11 mouse cellular contexts compared by ENCODE assay signal in genomic region chr11:77519043-77519442, GRCm38 (mm10). TPM values are rescaled to one million over a fixed set of nuclear protein-coding genes. Genes with fewer than 3 reads are reported as not detected.
DNase-seq lines count a peak whose midpoint lies in the region; ATAC-seq and TF ChIP-seq lines count a peak whose summit lies in the region.
"Had no signal": no experiment of that assay in that cellular context is flagged by ENCODE, and none has a peak within 500 bp of the region (broad histone marks: within the 10 kb centered on the region; RNA-seq: fewer than 3 reads in every experiment).

Gene Gm10392, minus strand, starts transcription at chr11:77519198.

- H3K4me3 ChIP-seq in kidney, embryonic 14.5 days (ENCODE audit: low read length), result no peak within 1 kb of the TSS
- H3K4me3 ChIP-seq in embryonic facial prominence, embryonic 15.5 days (replicated peaks), result no peak within 1 kb of the TSS
- peak within 1 kb of the TSS; percentile 47 for H3K4me3 ChIP-seq in thymus, adult 2 months (ENCODE audit: control insufficient read depth, insufficient read depth, low read length)
- H3K4me3 ChIP-seq in hindbrain, embryonic 12.5 days, result no peak within 1 kb of the TSS

- no peaks in the 10 kb centered on the region for H3K9me3 ChIP-seq in kidney, embryonic 14.5 days (ENCODE audit: control insufficient read depth, low read length)
- no peaks in the 10 kb centered on the region for H3K9me3 ChIP-seq in embryonic facial prominence, embryonic 15.5 days (replicated peaks)
- H3K9me3 ChIP-seq in hindbrain, embryonic 12.5 days (replicated peaks), result no peaks in the 10 kb centered on the region

- H3K27ac ChIP-seq in kidney, embryonic 14.5 days (ENCODE audit: low read depth, low read length), result no peak within 1 kb of the TSS
- peak within 1 kb of the TSS; percentile 13; the same call in 1 of the 2 replicates for H3K27ac ChIP-seq in embryonic facial prominence, embryonic 15.5 days (replicated peaks)
- H3K27ac ChIP-seq in thymus, adult 2 months (ENCODE audit: control insufficient read depth, insufficient read depth, low read length), result peak within 1 kb of the TSS; percentile 95
- no peak within 1 kb of the TSS for H3K27ac ChIP-seq in hindbrain, embryonic 12.5 days

- DNase-seq in kidney, postnatal 10 days, result peak; percentile 41
- peak; percentile 65 for DNase-seq in lung, postnatal 10 days
- peak; percentile 81 for DNase-seq in thymus, adult 2 months
- no peak for DNase-seq in layer of hippocampus, postnatal 36 days
- DNase-seq in left cerebral cortex, postnatal 25 days (ENCODE audit: low spot score in 2 of 2), result no peak
- DNase-seq: right cerebral cortex, postnatal 25 days had no signal

- intact Hi-C loops in left cerebral cortex, postnatal 25 days (cut with DNase I), result loop anchor here (5.0 kb wide), 1 partner anchor 168 kb away; the partner anchor contains the start of gene Nufip2

- peaks cover 27% of the 10 kb centered on the region for H3K27me3 ChIP-seq in kidney, embryonic 14.5 days (ENCODE audit: control insufficient read depth, insufficient read depth, low read length)
- H3K27me3 ChIP-seq in embryonic facial prominence, embryonic 15.5 days, result peaks cover 34% of the 10 kb centered on the region
- no peaks in the 10 kb centered on the region for H3K27me3 ChIP-seq in thymus, adult 2 months (ENCODE audit: control insufficient read depth, insufficient read depth, low read length)
- peaks cover 24% of the 10 kb centered on the region for H3K27me3 ChIP-seq in hindbrain, embryonic 12.5 days

- WGBS in kidney, embryonic 14.5 days, result 71% methylated on average over 5 of the region's 5 CpGs
- WGBS in embryonic facial prominence, embryonic 15.5 days, result 62% methylated on average over 5 of the region's 5 CpGs
- WGBS in thymus, adult 2 months, result under 1% methylated on average over 5 of the region's 5 CpGs
- WGBS in hindbrain, embryonic 12.5 days, result 85% methylated on average over 5 of the region's 5 CpGs

- no peak within 1 kb of the TSS for H3K4me2 ChIP-seq in kidney, embryonic 14.5 days (replicated peaks; ENCODE audit: low read depth, low read length)
- no peak within 1 kb of the TSS for H3K4me2 ChIP-seq in embryonic facial prominence, embryonic 15.5 days (replicated peaks)
- H3K4me2 ChIP-seq in hindbrain, embryonic 12.5 days (replicated peaks), result no peak within 1 kb of the TSS

- H3K9ac ChIP-seq in kidney, embryonic 14.5 days (ENCODE audit: low read depth, low read length), result no peak within 1 kb of the TSS
- no peak within 1 kb of the TSS for H3K9ac ChIP-seq in embryonic facial prominence, embryonic 15.5 days
- H3K9ac ChIP-seq in hindbrain, embryonic 12.5 days, result no peak within 1 kb of the TSS

- H3K36me3 ChIP-seq in kidney, embryonic 14.5 days (ENCODE audit: control insufficient read depth, insufficient read depth, low read length), result no peaks in the 10 kb centered on the region
- H3K36me3 ChIP-seq in embryonic facial prominence, embryonic 15.5 days, result no peaks in the 10 kb centered on the region
- no peaks in the 10 kb centered on the region for H3K36me3 ChIP-seq in thymus, adult 2 months (ENCODE audit: control insufficient read depth, insufficient read depth, low read length)
- no peaks in the 10 kb centered on the region for H3K36me3 ChIP-seq in hindbrain, embryonic 12.5 days

- ATAC-seq in kidney, embryonic 14.5 days (ENCODE audit: low FRiP score, low TSS enrichment), result no peak
- no peak for ATAC-seq in embryonic facial prominence, embryonic 15.5 days (ENCODE audit: insufficient number of reproducible peaks, low FRiP score, low TSS enrichment, low read depth)
- no peak for ATAC-seq in hindbrain, embryonic 12.5 days (ENCODE audit: low FRiP score)
- ATAC-seq: forebrain, embryonic 14.5 days had no signal

- peaks cover 19% of the 10 kb centered on the region; the same call in 1 of the 2 replicates for H3K4me1 ChIP-seq in kidney, embryonic 14.5 days (ENCODE audit: control insufficient read depth, insufficient read depth, low read length)
- peaks cover 30% of the 10 kb centered on the region for H3K4me1 ChIP-seq in embryonic facial prominence, embryonic 15.5 days
- peaks cover 65% of the 10 kb centered on the region for H3K4me1 ChIP-seq in thymus, adult 2 months (replicated peaks; ENCODE audit: control insufficient read depth, insufficient read depth, low read length)
- H3K4me1 ChIP-seq in hindbrain, embryonic 12.5 days, result peaks cover 35% of the 10 kb centered on the region

- peak; percentile 52; the same call in 1 of the 2 replicates for TF ChIP-seq POLR2A in thymus, adult 2 months (IDR thresholded peaks at IDR 0.05; ENCODE audit: control insufficient read depth, extremely low read depth, insufficient read depth, low read length, poor library complexity)

- TF ChIP-seq CTCF in thymus, adult 2 months (IDR thresholded peaks at IDR 0.05; ENCODE audit: borderline replicate concordance, control insufficient read depth, extremely low read depth, insufficient read depth, low read length, poor library complexity), result no peak

RNA-seq across cellular contexts. Expression of gene Gm10392, which starts in this region (rescaled TPM):
- not detected in 2 replicates for polyA plus RNA-seq in kidney, embryonic 14.5 days (2014; fragmentation: Nextera tagmentation; extraction: Ambion mirVana)
- polyA plus RNA-seq in embryonic facial prominence, embryonic 15.5 days (2015; fragmentation: Nextera tagmentation; extraction: Ambion mirVana), result 0.29 and 0.39 TPM in 2 replicates
- polyA plus RNA-seq in thymus, adult 2 months (2012; rRNA removed), result 3.2 and 3.6 TPM in 2 replicates
- total RNA-seq in layer of hippocampus, postnatal 36 days (2021), result not detected
- not detected for total RNA-seq in left cerebral cortex, postnatal 25 days (2021)
- polyA plus RNA-seq in hindbrain, embryonic 12.5 days (2016; fragmentation: Nextera tagmentation; extraction: Ambion mirVana), result 0.14 TPM in 1 of 2 replicates, not detected in the other
- total RNA-seq: left cerebral cortex, postnatal 36 days had no signal
- polyA plus RNA-seq: forebrain, embryonic 14.5 days had no signal

Comparison
In these comparisons a context has a peak if more than half of its experiments do, and no peak if none do; other contexts are left out.
1. DNase-seq: peak in kidney, postnatal 10 days (single experiment), lung, postnatal 10 days (single experiment) and thymus, adult 2 months (single experiment); none in layer of hippocampus, postnatal 36 days (0 of 2) and left cerebral cortex, postnatal 25 days (0 of 2).
2. H3K27ac ChIP-seq: peak in embryonic facial prominence, embryonic 15.5 days (single experiment) and thymus, adult 2 months (single experiment); none in kidney, embryonic 14.5 days (single experiment) and hindbrain, embryonic 12.5 days (single experiment).